Mouse (Mus musculus) mesoderm, embryonic 11.5 days (tissue): Measurements from ENCODE around the gene Tom1l2.
A peak's percentile ranks its signal among the peaks of the same experiment; 100 is the strongest.

Source experiments
- DNase-seq: peaks from one replicate; pipeline ENCODE4 v3.0.0-alpha.2; 2012; ENCODE audit warnings: low read depth, low spot score

Tom1l2 gene

DNA sequence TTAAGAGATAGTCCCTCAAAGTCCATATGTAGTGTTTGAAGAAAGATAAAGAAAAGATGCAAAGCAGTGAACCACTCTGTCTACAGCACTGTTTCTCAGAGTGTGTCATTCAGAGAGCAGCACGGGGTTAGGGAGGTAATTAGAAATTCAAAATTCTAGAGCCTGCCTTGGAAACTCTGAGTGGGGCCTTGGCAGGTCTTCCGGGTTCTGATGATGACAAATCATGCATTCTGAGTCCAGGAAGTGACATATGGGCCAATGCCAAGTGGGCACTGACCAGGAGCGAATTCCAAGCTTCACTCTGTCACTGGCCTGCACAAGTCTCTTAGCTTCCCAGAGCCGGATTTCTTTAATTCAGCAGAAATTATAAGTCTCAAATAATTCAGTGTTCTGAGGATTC is 6.2 kb downstream of the Tom1l2 start:
- DNase-seq = no peak

DNA sequence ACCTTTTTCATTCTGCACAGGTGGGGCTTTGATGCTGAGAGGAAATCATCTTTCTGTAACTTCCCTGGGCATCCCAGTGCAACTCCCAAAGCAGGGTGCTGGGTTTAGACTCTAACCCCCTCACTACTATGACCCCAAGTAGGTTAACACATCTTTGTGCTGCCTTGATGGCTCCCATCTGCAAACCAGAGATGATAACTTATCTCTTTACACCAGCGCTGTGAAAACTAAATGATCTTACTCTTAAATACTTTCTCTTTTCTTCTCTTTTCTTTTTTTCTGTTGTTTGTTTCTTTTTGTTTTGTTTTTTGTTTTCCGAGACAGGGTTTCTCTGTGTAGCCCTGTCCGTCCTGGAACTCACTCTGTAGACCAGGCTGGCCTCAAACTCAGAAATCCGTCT is 6.8 kb downstream of the Tom1l2 start:
- DNase-seq = no peak

DNA sequence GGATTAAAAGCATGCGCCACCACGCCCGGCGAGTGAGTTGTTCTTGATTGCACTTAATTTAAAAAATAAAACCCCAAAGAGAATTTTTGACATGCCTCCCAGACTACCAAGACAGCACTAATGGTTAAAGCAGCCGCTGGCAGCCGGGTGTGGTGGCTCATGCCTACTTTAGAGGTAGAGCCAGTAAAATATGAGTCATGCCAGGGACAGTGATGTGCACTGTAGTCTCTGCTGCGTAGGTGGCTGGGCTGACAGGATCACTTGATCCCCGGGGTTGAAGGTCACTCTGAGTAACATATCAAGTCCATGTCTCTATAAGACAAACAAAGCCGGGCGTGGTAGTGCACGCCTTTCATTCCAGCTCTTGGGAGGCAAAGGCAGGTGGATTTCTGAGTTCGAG is 13.3 kb downstream of the Tom1l2 start:
- no peak for DNase-seq

DNA sequence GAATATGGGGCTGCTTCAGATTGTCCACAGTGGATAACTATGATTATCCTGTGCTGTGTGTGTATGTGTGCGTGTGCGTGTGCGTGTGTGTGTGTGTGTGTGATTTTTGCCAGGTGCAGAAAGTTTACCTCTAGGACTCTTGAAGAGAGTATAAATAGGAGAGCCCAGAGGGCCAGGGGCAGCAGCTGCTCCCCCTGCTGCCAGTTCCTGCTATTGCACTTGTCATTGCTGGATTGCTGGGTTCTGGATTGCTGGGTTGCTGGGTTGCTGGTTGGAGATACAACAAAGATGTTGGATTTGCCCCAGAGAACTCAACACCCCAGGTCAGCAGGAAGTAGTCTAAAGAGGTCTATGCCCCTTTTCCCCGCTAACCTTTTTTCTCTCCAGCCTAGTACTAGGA is 14.4 kb downstream of the Tom1l2 start:
- peak; percentile 41 for DNase-seq

DNA sequence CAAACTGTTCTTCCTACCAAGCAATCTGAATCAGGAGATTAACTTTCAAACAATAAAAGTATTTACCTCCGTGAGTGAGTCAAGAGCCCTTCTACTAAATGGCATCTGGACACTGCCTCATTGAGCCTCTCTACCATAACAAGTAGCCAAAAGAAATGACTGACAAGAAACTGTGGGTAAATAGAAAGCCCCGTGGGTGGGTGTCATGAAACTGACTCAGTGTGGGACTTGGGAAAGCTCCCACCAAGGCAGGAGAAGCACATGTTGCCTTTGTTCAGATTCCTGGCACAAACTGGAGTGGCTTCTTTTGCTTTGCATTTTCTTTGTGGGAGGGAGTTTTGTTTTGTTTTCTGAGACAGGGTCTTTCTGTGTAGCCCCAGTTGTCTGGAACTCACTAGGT is 16.9 kb downstream of the Tom1l2 start:
- DNase-seq = no peak

DNA sequence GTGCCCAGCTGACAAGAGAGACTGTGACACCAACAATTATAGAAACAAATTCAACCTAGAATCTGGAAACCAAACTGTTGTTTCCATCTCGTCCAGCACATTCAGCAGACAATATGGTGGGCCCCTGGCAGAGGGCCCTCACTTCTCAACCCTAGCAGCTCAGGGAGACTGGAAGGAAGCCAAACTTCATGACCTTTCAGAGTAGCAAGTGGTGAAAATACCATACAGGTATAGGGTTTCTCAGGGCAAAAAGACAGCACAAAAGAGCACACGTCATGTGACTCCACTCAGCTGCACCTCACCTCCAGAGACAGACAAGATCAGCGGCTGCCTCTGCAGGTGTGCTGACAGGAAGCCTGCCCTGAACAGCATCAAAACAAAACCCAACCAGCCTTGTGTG is 18.6 kb downstream of the Tom1l2 start:
- no peak for DNase-seq

DNA sequence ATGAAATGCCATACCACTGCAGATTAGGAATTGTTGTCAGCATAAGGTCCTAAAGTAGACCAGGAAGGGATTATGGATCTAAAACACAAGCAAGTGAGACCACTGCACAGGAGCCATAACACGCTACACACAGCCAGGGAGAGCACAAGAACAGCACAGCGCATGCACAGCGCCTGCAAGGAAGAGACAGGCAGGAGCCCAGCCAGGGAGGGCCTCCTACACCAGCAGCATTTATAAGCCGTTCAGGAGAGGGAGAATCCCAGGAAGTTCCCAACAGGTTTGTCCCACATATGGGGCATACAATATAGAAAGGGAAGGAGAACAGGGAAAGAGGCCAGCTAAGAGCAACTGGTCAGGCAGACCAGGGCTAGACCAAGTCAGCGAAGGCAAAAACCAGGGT is 19.2 kb downstream of the Tom1l2 start:
- no peak for DNase-seq

DNA sequence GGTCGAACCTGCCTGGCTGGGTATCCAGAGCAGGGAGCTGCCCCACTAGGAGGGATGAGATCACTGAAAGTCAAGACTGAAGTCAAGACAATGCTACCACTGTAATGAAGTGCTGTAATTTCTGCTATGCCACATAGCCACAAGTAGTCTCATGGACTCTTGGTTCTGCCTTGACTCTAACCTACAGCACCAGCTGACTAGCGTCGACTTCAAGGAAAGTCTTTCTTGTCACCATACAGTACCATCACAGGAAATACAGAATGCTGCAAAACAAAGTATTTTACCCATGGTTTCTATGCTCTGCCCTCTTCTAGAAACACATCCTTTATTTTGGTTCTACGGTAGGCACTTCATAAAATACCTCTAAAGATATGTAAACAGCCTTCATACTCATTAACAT is 22.2 kb downstream of the Tom1l2 start:
- DNase-seq = no peak

DNA sequence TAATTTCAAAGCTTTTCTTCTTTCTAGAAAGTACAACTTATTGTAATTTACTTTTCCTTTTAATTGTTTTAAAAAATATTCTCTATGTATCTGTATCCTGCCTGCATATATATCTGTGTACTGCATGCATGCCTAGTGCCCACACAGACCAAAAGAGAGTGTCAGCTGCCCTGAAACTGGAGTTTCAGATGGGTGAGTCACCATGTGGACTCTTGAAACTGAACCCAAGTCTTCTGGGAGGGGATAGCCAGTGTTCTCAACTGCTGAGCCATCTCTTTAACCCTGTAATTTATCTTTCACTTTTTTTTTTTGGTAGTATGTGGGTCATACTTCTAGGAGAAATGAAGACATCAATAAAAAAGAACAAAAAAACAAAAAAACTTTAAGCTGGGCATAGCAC is 29.0 kb downstream of the Tom1l2 start:
- no peak for DNase-seq

DNA sequence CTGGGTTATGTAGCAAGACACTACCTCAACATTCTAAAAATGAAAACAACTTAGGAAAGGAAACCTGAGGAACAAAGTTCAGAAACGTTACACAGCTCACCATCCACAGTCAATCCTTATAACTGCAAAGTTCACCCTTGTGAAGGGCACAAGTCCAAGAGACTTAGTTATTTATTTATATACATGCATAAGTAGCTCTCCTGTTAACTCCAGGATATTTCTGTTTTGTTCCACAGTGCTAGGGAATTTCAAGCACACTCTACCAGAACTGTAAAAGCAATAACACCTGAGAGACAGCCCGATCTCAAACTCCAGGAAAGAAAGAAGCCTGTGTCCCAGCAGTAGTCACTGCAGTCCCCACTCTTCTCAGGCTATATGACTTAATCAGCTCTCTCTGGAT is 31.3 kb downstream of the Tom1l2 start:
- DNase-seq = no peak

DNA sequence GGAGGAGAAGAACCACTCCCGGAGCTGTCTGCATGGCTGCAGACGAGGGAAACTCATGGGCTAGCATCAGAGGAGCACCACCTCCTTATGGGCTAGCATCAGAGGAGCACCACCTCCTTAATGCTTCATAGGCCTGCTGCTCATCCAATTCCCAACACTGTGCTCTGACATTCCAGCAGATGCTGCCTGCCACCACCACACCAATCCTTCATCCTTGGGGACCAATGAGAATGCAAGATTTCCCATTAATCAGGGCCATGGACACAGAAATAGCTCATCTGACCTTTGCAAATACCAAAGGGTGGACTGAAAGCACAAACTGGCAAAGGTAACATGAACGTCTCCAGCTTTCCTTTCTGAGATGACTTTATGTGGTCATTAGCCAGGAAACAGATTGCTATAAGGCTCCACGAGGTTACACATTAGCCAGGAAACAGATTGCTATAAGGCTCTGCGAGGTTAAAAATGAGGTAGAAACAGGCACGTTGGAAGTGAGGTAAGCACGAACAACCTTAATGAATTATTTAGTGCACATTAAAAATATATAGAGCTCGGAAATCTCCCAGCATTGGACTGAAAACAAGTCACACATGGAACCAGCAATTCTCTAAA is 32.2 kb downstream of the Tom1l2 start:
- peak; percentile 38 for DNase-seq

DNA sequence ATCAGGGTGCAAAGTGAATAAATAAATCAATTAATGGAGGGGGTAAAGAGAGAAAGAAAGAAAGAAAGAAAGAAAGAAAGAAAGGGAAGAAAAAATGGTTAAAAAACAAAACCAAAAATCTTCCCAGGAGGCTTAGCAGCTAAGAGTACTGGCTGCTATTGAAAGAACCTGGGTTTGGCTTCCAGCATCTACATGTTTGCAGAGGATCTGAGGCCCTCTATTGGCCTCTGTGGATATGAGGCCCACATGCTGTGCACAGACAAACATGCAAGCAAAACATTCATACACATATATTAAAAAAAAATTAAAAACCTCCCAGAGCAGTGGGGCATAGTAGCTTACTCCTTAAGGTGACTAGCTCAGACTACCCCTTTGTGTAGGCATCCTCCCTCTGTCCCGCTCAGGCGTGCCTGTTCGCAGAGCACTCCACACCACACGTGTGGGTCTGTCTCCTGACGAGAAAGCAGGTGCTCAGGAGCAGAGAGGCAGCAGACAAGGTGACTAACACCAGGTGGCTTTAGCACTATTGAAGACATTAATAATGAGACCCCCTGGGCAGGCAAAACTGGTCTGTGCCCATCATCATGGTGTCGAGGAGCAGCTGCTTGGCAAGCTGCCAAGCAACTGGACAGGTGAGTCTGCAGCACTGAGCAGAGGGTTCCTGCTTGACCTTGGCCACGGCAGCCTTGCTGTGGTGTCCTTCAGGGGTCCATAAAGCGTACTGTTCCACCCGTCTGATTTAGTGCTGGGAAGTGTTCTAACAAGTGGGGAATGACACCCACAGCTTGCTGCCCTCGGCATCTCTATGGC is 33.2 kb downstream of the Tom1l2 start:
- no peak for DNase-seq

DNA sequence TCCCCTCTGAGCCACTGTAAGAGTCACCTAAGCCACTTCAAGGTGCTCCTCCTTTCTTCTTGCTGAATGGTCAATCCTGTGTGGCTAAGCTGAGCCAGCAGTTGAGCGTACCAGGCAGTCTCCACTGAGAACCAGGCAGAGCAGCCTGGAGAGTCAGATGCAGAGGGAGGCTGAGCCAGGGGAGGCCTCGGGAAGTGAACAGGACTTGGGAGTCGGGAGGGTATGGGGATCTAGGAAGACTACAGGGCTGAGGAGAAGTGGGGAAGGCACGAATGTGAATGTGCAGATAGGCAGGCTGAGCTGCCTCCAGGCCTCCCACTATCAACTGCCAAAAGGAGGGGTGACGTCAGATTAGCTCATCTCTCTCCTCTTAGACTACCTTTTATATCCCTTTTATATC is 34.0 kb downstream of the Tom1l2 start:
- no peak for DNase-seq

DNA sequence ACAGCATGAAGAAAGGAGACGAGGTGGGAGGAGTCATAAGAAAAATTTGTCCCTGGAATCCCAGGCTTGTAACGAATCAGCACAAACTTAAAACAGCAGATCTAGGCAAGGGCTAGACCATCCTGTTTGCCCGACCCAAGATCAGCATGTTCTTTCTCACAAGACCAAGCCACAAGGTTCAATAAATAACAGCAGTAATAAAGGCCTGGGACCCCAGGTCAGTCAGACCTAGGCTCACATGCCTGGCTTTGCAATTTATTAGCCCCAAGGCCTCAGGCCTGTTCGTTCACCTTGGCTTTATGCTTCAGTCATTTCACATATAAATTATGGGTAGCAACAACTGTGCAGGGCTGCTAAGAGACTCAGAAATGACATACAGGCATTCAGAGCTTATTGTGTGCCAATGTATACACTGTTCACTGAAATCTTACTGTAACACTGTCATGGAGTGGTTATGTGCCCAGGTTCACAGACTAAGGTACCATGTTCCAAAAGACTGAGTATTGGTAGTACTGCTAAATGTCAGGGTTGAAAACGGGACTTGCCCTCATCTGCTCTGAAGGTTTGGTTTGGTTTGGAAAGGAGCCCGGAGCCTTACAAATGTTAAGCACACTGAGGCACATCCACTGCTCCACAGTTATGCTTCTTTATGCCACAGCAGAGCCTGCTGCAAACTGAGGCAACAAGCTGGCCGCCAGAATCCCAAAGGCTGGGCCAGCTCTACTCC is 35.2 kb downstream of the Tom1l2 start:
- DNase-seq = no peak

DNA sequence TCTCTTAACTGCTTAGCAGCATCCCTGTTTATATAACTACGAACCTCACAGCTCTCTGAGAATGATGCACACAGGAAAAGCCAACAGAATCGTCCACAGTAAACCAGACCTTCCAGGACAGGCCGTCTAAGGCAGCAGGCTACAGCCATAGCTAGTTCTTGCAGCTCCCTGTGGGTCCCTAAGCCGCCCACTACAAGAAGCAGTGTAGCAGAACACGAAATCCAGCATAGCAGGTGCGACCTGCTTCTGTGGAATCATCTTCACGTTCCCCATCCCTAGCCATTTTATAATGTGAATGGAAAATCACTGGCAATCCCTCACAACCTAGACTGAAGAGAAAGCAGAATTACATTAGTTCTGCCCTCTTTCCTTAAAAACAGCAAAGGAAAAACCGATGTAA is 35.8 kb downstream of the Tom1l2 start:
- DNase-seq = no peak

DNA sequence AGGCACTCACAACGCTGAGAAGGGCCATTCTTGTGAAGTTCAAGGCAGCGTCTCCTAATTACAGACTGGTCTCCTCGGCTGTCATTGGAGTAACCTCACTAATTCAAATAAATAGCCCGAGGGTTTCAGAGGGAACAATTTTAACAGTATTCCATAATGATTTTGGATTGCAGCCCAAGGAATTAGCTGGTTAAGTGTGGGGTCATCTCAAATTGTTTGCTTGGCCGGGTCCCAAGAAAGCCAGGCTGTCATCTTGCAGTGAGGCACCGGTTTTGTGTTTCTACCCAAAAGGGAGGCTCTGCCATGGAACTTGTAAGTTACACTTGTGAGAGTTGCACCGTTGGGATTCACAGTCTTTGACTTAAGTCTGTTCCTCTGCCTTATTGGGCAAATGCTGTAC is 36.5 kb downstream of the Tom1l2 start:
- no peak for DNase-seq

DNA sequence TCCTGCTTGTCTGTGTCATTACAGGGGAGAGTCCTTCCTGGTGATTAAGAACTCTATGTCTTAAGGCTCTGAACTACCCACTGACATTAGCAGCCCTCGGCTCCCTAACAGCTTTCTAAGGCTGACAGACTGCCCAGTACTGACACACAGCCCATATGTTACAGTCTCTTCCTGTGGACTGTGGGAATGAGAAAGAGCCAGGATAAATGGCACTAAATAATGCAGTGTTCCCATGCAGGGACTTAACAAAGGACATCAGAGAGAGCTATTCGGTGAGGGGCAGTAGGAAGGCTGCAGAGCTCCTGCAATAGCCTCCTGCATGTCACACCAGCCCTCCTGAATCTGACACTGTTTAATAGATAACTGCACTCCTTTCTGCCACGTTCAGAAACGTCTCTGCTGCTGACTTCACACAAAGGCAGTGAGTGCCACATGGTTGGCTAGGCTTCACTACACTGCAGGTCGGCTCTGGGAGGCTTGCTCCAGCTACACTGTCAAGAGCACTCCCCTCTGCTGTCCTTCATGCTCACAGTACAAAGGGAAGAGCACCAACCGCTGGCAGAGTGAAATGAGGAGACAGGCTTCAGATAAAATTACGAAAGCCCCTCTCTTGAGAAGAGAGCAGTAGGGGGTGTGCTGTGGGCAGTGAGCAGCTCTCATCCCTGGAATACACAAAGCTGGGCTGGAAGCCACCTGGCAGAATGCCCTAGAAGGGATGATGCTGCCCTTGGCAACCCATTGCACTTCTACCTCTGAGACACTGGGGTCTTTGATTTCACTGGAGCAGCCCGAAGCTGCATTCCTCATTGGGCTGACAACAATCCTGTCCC is 41.5 kb downstream of the Tom1l2 start:
- DNase-seq = no peak

DNA sequence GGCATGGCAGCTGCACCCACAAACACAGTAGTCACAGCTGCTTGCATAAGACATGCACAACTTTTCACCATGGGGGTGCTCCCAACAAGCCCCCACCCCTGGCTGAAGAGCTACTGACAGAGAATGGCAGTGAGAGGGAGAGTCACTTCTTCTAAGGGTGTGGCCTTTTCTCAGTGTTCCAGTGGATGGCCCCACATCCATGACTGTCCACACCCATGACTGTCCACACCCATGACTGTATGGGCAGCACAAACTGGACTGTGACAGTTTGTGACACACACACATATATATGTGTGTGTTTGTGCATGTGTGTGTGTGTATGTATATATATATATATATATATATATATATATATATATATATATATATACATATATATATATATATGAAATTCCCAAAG is 42.8 kb downstream of the Tom1l2 start:
- DNase-seq = no peak

DNA sequence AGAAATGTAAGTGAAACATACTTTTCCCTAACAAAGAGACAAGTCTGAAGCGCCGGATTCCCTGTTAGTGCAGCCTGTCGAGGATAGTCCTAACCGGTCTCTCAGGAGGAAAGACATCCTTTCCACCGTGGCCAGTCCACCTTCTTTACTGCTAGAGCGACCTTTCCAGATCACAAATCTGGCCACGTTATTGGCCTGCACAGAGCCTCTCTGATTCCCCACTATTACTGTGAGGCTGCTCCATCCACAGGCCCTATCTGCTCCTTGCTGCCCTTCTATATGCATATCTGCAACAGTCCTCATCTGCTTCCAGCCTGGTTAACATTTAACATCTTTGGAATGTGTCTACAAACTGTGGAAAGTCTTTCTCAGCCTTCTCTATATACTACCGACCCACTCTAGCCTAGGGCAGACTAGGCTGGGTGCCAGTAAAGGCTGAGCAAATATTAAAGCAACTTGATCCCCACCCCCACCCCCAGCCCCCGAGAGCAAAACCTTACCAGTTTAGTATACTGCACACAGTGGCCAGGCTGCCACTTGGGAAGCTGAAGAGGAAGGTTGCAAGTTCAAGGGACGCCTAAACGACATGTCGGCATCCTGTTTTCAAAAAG is 44.1 kb downstream of the Tom1l2 start:
- no peak for DNase-seq

DNA sequence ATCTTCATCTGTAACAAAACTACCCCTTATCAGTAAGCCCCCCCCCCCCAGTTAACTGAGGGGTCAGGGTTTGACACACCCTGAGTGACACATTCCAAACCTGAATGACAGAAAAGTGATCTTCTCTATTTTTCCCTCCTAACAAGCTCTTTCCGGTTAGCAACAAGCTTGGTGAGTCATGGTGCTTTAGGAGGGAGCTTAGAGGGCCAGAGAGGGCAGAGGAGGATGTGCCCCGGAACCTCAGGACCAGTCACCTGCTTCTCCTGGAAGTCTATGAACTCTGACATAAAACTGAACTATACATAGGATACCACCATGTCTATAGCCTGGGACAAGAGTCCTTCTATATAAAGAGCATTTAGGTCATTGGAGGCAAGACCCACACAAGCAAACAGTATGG is 44.6 kb downstream of the Tom1l2 start:
- no peak for DNase-seq

DNA sequence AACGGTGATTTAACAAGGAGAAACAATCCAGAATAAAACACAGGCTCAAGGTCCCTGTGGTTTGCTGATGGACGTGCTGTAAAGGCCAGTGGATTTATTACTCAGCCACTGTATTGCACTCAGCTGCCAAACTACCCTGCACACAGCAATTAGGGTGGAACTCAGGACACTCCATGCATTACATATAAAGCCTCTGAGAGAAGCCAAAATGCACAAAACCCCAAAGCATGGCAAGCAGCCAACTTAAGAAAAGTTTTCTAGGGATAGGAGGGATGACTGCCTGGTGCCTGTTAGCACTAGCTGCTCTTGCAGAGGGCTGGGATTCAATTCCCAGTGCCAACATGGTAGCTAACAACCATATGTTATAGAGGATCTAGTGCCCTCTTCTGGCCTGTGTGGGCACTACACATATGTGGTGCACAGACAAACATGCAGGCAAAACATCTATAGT is 45.3 kb downstream of the Tom1l2 start:
- no peak for DNase-seq

DNA sequence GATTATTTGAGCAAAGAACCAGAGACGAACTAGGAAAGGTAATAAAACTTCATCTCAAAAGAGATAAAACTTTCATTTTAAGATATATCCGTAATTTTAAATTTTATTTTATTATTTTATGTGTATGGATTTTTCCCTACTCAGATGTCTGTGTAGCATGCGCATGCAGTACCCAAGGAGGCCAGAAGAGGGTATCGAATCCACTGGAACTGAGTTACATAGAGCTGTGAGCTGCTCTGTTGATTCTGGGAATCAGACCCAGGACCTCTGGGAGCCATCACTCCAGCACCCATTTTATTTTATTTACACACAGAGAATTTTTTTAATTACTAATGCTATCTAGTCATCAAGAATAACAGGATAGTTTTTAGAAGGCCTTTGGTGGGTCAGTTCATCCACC is 45.9 kb downstream of the Tom1l2 start:
- DNase-seq = peak; percentile 48
